Mouse (Mus musculus) small intestine, adult 2 months (tissue): ENCODE data around the gene Iscu. TPM values are rescaled to one million over a fixed set of nuclear protein-coding genes. Genes with fewer than 3 reads are reported as not detected.
A peak's percentile ranks its signal among the peaks of the same experiment; 100 is the strongest.

ENCODE experiments used
- H3K27ac ChIP-seq: fragments of 200-500 bp; 2 replicates; pipeline ENCODE4 v1.5.1; 2012; ENCODE audit warnings: low read depth, low read length, control low read depth, inconsistent platforms; ENCODE audit not compliant: insufficient read depth
- H3K27me3 ChIP-seq: fragments of 200-500 bp; 2 replicates; pipeline ENCODE4 v1.6.1; 2012; ENCODE audit warnings: mild to moderate bottlenecking, moderate library complexity, low read length, inconsistent platforms; ENCODE audit not compliant: control insufficient read depth, insufficient read depth
- H3K36me3 ChIP-seq: fragments of 200-500 bp; 2 replicates; pipeline ENCODE4 v1.6.1; 2012; ENCODE audit warnings: mild to moderate bottlenecking, low read length, control low read depth, inconsistent platforms; ENCODE audit not compliant: control insufficient read depth, insufficient read depth
- H3K4me1 ChIP-seq: fragments of 200-500 bp; 2 replicates; pipeline ENCODE4 v1.6.1; 2012; ENCODE audit warnings: low read length, inconsistent platforms, mixed read lengths; ENCODE audit not compliant: control insufficient read depth, insufficient read depth, insufficient read length
- H3K4me3 ChIP-seq: fragments of 200-500 bp; 2 replicates; pipeline ENCODE4 v1.5.1; 2012; ENCODE audit warnings: low read depth, mild to moderate bottlenecking, control low read depth, inconsistent platforms, low read length, moderate library complexity
- CTCF ChIP-seq: fragments of 200-500 bp; IDR thresholded peaks from 2 replicates; pipeline ENCODE4 v1.5.1; 2012; ENCODE audit warnings: low read depth, mild to moderate bottlenecking, control low read depth, inconsistent platforms, low read length, moderate library complexity, mixed read lengths; ENCODE audit not compliant: insufficient replicate concordance, insufficient read length; ENCODE audit errors: extremely low read depth
- POLR2A ChIP-seq: fragments of 200-500 bp; IDR thresholded peaks from 2 replicates; pipeline ENCODE4 v1.6.1; 2012; ENCODE audit warnings: low read depth, mild to moderate bottlenecking, control low read depth, inconsistent platforms, low read length, moderate library complexity
- WGBS: fragments of 180-500 bp; shearing (Covaris S2); methylation state at CpG from one replicate; pipeline ENCODE4 v1.1.7; 2018; 5-methylcytosine and 5-hydroxymethylcytosine counted together
- polyA plus RNA-seq: library from polyadenylated mRNA; depleted of rRNA; stranded (reverse); fragments of >200 nt; gene quantifications from 2 replicates; pipeline ENCODE4 v1.2.3, GENCODE M21; 2012

The Iscu gene
- polyA plus RNA-seq, 1 experiment = 57.5 TPM

DNA sequence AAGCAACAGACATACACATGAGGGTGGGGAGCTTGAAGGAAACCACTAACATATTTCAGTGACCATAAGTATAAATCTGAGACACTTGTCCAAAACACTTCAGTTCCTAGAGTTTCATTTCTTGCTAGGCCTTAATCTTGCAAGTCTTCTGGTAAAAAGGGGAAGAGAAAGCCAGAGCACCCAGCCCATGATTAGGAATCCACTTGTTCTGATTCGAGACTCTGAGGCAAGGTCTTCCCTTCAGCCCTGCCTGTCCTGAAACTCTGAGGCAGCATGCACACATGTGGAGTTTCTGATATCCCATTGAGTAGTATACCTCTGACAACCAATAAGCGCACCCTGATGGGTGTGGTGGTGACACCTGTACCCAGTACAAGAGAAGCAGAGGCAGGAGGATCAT, 11.0 kb upstream of the Iscu start:
- TF ChIP-seq CTCF (no peak), POLR2A (no peak)
- peaks cover 54% of the 10 kb centered on the region for H3K36me3 ChIP-seq
- H3K27me3 ChIP-seq = no peaks in the 10 kb centered on the region
- 82% methylated on average over 2 of the region's 2 CpGs for WGBS
- H3K4me3 ChIP-seq = no peak overlapping the region
- no peaks in the 10 kb centered on the region for H3K4me1 ChIP-seq
- H3K27ac ChIP-seq = no peak overlapping the region

DNA sequence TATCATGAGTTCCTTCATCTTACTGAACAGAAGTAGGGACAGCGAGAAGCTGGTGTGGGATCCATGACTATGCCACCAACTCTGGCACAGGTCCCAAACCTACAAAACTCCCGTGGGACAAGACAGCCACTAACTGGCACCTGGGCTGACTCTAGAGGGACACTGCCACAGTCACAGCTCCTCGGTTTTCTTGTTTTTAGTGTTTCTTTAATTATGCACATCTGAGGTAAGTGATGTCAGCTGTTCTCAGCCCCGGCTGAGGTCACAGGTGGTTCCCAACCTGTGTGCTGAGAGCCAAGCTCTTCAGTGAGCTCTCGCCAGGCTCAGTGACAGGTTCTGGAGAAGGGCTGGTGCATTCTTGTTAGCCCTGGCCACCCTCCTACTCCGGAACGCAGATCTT, 8.1 kb upstream of the Iscu start:
- H3K27me3 ChIP-seq = no peaks in the 10 kb centered on the region
- H3K36me3 ChIP-seq = peaks cover 31% of the 10 kb centered on the region
- no peak overlapping the region for H3K4me3 ChIP-seq
- no peak for TF ChIP-seq CTCF
- no peak for TF ChIP-seq POLR2A
- H3K4me1 ChIP-seq = no peaks in the 10 kb centered on the region
- WGBS = 85% methylated on average over 7 of the region's 7 CpGs
- H3K27ac ChIP-seq = no peak overlapping the region

DNA sequence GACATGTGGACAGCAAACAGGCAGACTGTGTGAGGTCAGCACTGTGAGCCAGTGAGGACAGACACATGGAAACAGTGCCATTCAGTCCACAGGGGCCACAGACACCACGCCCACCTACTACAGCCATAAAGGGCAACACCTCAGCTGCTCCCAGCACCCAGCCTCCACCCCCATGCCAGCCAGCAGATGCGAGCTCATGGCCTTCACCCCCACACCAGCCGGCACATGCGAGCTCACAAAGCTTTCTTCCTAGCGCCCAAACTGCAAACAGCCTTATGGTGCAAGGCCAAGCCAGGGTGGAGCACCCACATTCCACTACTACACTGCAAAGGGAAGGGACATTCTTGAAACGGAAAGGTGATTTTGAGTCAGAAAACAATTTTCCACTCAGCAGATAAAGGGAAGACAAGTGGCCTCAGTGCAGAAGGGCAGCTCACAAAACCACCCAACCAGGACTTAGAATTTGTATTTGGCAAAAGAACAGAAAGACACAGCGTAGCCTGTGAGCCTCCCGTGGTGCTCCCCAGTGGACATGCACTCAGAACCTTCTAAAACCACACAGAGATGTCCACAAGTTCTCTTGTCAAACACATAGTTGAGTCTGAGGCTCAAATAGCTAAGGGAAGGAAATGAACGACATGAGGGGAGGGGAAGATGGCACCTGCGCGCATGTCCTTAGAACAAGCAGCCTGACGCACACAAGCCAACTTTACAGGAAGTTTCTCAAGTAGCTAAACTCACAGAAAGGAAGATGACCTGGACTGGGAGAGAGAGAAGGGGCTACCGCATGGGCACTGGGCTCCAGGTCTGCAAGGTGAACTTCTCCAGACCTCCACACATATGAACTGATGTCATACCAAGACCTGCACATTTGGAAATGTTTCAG, 6.7 kb upstream of the Iscu start:
- H3K36me3 ChIP-seq = peaks cover 19% of the 10 kb centered on the region
- TF ChIP-seq CTCF (no peak), POLR2A (no peak)
- WGBS = 65% methylated on average over 13 of the region's 13 CpGs
- no peaks in the 10 kb centered on the region; the same call in 1 of the 2 replicates for H3K4me1 ChIP-seq
- H3K27ac ChIP-seq = no peak overlapping the region
- no peaks in the 10 kb centered on the region for H3K27me3 ChIP-seq
- no peak overlapping the region for H3K4me3 ChIP-seq

DNA sequence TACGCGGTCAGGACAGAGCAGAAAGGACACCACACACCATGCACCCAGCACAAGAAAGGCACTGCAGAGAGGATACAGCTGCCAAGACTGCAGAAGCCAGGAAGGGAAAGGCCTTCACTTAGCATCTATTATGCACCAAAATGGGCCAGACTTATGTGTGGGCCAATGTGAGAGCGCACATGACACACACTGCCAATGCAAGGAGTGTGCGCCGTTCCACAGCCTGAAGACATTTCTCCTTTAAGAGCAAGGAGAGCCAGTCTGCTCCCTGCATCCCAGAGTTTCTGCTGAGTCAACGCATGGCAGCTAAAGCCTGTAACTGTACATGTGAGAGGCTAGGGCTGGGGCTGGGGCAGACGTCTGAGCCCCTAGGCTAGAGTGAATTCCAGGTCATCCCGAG, 3.7 kb upstream of the Iscu start:
- Histone ChIP-seq H3K27ac (no peak overlapping the region), H3K36me3 (peaks cover 11% of the 10 kb centered on the region; the same call in 1 of the 2 replicates), H3K27me3 (no peaks in the 10 kb centered on the region), H3K4me1 (no peaks in the 10 kb centered on the region; the same call in 1 of the 2 replicates), H3K4me3 (no peak overlapping the region)
- no peak for TF ChIP-seq CTCF
- no peak for TF ChIP-seq POLR2A
- 90% methylated on average over 8 of the region's 8 CpGs for WGBS

DNA sequence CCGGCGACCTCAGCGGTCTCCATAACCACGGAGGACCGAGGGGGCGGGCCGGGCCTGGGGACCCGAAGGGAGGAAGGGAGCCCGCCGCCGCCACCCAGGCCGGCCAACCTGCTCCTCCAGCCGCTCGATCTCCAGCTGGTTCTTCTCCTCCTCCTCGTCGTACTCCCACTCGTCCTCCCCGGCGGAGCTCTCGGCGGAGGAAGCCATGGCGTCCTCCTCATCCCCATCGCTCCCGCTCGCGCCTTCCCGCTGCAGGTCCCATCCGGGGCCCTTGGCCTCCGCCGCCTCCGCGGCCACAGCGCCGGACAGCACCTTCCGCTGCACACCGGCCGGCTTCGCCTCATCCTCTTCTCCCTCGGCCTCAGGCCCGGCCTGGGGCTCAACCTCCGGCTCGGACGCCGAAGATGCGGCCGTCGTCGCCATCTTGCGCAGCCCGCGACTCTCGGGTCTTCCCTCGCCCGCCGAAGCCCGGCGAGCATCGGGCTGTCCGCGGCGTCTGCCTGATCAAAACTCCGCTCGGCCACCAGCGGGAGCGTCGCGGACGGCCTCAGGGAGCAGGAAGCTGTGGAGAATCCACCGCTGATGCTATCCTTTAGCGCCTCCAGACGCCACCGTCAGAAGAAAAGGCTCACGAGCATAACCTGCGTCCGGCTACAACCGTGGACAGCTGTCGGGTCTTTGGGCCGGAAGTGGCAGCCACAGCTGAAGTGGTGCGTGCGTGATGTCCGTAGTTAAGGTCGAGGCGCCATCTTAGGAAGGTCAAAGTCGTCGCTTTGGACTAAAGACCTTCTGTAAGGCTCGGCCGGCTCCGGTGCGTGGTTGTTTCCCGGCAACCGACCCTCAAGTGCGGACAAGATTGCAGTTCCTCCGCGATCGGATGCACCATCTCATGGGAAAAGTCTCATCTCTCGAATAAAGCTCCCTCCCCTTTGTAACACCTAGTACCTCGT, 1.1 kb upstream of the Iscu start:
- Histone ChIP-seq H3K27ac (peak overlapping the region; percentile 94), H3K4me3 (peak overlapping the region; percentile 83), H3K4me1 (peaks cover 7% of the 10 kb centered on the region; the same call in 1 of the 2 replicates), H3K27me3 (no peaks in the 10 kb centered on the region), H3K36me3 (peaks cover 23% of the 10 kb centered on the region)
- TF ChIP-seq POLR2A (peak; percentile 66; the same call in 1 of the 2 replicates), CTCF (no peak)
- WGBS = under 1% methylated on average over 97 of the region's 97 CpGs

DNA sequence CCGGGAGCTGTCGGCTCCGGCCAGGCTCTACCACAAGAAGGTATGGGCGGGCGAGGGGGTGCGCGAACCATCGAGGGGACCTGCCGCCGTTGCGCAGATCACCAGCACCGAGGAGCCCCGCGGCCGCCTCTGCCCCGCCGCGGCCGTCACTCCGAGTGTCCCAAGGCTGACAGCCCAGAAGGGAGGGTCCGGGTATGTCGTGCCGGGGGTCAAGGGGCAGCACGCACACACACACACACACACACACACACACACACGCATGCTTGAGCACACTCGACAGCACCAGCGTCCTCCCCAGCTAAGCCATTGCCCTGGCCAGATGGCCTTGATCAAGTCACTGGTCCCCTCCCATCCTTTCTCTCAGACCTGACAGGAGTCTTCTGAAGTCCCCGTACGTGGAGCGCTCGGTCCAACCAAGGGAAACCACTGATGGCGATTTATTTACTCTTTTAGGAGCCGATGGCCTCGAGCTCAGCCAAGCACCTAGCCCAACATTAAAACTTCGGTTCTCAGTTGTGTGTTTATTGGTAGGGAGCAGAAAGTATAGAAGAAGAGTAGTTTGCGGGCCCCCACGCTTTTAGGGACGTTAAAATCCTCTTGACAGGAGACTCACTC, 464 bp downstream of the Iscu start:
- no peak for TF ChIP-seq POLR2A
- TF ChIP-seq CTCF = no peak
- under 1% methylated on average over 38 of the region's 38 CpGs for WGBS
- H3K27ac ChIP-seq = peak overlapping the region; percentile 13; the same call in 1 of the 2 replicates

More for the DNA sequence above, 464 bp downstream of the Iscu start:
- H3K36me3 ChIP-seq = peaks cover 30% of the 10 kb centered on the region
- peak overlapping the region; percentile 89 for H3K4me3 ChIP-seq
- peaks cover 12% of the 10 kb centered on the region; the same call in 1 of the 2 replicates for H3K4me1 ChIP-seq
- H3K27me3 ChIP-seq = no peaks in the 10 kb centered on the region
